Mouse (Mus musculus) embryonic fibroblast, embryonic 13.5 days (primary cell): ENCODE data around the gene S100a8.

Experiments
- CTCF ChIP-seq: IDR thresholded peaks from 2 replicates; pipeline ENCODE4 v1.5.1; 2011; ENCODE audit warnings: mild to moderate bottlenecking, control low read depth, low read length, moderate library complexity, borderline replicate concordance; ENCODE audit not compliant: insufficient read depth
- POLR2A ChIP-seq: IDR thresholded peaks from 2 replicates; pipeline ENCODE4 v1.6.1; 2011; ENCODE audit warnings: low read depth, mild to moderate bottlenecking, control low read depth, low read length, moderate library complexity

- TF ChIP-seq CTCF (no peak), POLR2A (no peak)
Observed at GRCm38 (mm10) chr3:90686835-90687234, 18.1 kb downstream of the S100a8 start.
